Mouse (Mus musculus) forebrain, embryonic 11.5 days (tissue): ENCODE measurements around the gene Tmprss11c. TPM values are rescaled to one million over a fixed set of nuclear protein-coding genes. Genes with fewer than 3 reads are reported as not detected.

Experiments
- ATAC-seq: fragments of 200-750 bp; cut with Nextera tagmentation; replicated peaks from 2 replicates; pipeline ENCODE4 v1.8.0; 2017; ENCODE audit warnings: moderate TSS enrichment; ENCODE audit not compliant: low FRiP score
- DNase-seq: peaks from one replicate; pipeline ENCODE4 v3.0.0-alpha.2; 2017; ENCODE audit warnings: low spot score
- H3K27ac ChIP-seq: fragments of 300-500 bp; sonication (generic); 2 replicates; pipeline ENCODE4 v1.5.1; 2014; ENCODE audit warnings: low read depth, low read length
- H3K27me3 ChIP-seq: fragments of 300-500 bp; sonication (generic); 2 replicates; pipeline ENCODE4 v1.6.1; 2014; ENCODE audit warnings: mild to moderate bottlenecking, low read length, mixed read lengths; ENCODE audit not compliant: control insufficient read depth, insufficient read depth
- H3K36me3 ChIP-seq: fragments of 300-500 bp; sonication (generic); 2 replicates; pipeline ENCODE4 v1.6.1; 2014; ENCODE audit warnings: mild to moderate bottlenecking, low read length, moderate library complexity, mixed read lengths; ENCODE audit not compliant: control insufficient read depth, insufficient read depth
- H3K4me1 ChIP-seq: fragments of 300-500 bp; sonication (generic); replicated peaks from 2 replicates; pipeline ENCODE4 v1.6.1; 2014; ENCODE audit warnings: low read length, mixed read lengths; ENCODE audit not compliant: control insufficient read depth, insufficient read depth
- H3K4me2 ChIP-seq: fragments of 300-500 bp; sonication (generic); 2 replicates; pipeline ENCODE4 v1.6.1; 2014; ENCODE audit warnings: low read depth, mild to moderate bottlenecking, low read length, moderate library complexity, mixed read lengths; ENCODE audit not compliant: severe bottlenecking
- H3K4me3 ChIP-seq: fragments of 300-500 bp; sonication (generic); 2 replicates; pipeline ENCODE4 v1.5.1; 2014; ENCODE audit warnings: low read depth, low read length
- H3K9ac ChIP-seq: fragments of 300-500 bp; sonication (generic); 2 replicates; pipeline ENCODE4 v1.6.1; 2014; ENCODE audit warnings: low read length
- H3K9me3 ChIP-seq: fragments of 300-500 bp; sonication (generic); 2 replicates; pipeline ENCODE4 v1.6.1; 2016; ENCODE audit warnings: low read length, mixed read lengths; ENCODE audit not compliant: control insufficient read depth
- WGBS: fragments of 180-500 bp; shearing (Covaris S2); extraction: QIAGEN DNeasy Blood & Tissue Kit; methylation state at CpG from one replicate; pipeline ENCODE4 v1.1.7; 2014; 5-methylcytosine and 5-hydroxymethylcytosine counted together
- polyA plus RNA-seq: library from polyadenylated mRNA; unstranded; fragments of >200 nt; fragmentation: Nextera tagmentation; extraction: Ambion mirVana; gene quantifications from 2 replicates; pipeline ENCODE4 v1.2.1, GENCODE M21; 2014

The Tmprss11c gene
- polyA plus RNA-seq, 1 experiment from 2014 or later = not detected

- 93% methylated on average over 10 of the region's 10 CpGs for WGBS
- H3K27ac ChIP-seq = no peak within 1 kb of the TSS
- no peaks in the 10 kb centered on the region for H3K36me3 ChIP-seq
- H3K4me1 ChIP-seq = no peaks in the 10 kb centered on the region
- H3K4me2 ChIP-seq = no peak within 1 kb of the TSS
- H3K9ac ChIP-seq = no peak within 1 kb of the TSS
- no peak for ATAC-seq
- H3K27me3 ChIP-seq = no peaks in the 10 kb centered on the region
- no peak within 1 kb of the TSS for H3K4me3 ChIP-seq
- H3K9me3 ChIP-seq = no peaks in the 10 kb centered on the region
- no peak for DNase-seq
Measured at GRCm38 (mm10) chr5:86197801-86198200, 91.3 kb downstream of the Tmprss11c start, which contains the start of gene Gnrhr. TSS of gene Gnrhr (minus strand) at chr5:86197901.

- no peaks in the 10 kb centered on the region for H3K4me1 ChIP-seq
- no peak overlapping the region for H3K4me2 ChIP-seq
- H3K4me3 ChIP-seq = no peak overlapping the region
- H3K9ac ChIP-seq = no peak overlapping the region
- DNase-seq (no peak), ATAC-seq (0 out of 2 replicates have a peak, but pooled peaks have one; percentile 40)
- 25% methylated on average over 4 of the region's 4 CpGs for WGBS
- no peaks in the 10 kb centered on the region for H3K36me3 ChIP-seq
- H3K27me3 ChIP-seq = no peaks in the 10 kb centered on the region
- H3K9me3 ChIP-seq = no peaks in the 10 kb centered on the region
- no peak overlapping the region for H3K27ac ChIP-seq
Measured at GRCm38 (mm10) chr5:86191356-86191755, 97.8 kb downstream of the Tmprss11c start.

GRCm38 (mm10) chr5:86190770-86191169 is 98.3 kb downstream of the Tmprss11c start:
- Histone ChIP-seq H3K4me2 (no peak overlapping the region), H3K27ac (no peak overlapping the region), H3K9me3 (no peaks in the 10 kb centered on the region), H3K27me3 (no peaks in the 10 kb centered on the region), H3K36me3 (no peaks in the 10 kb centered on the region), H3K4me1 (no peaks in the 10 kb centered on the region), H3K4me3 (no peak overlapping the region), H3K9ac (no peak overlapping the region)
- 21% methylated on average over 5 of the region's 5 CpGs for WGBS
- ATAC-seq (no peak; the same call in 1 of the 2 replicates), DNase-seq (no peak)

- Histone ChIP-seq H3K27ac (no peak overlapping the region), H3K27me3 (no peaks in the 10 kb centered on the region), H3K9me3 (no peaks in the 10 kb centered on the region), H3K9ac (no peak overlapping the region), H3K4me1 (no peaks in the 10 kb centered on the region), H3K4me3 (no peak overlapping the region), H3K36me3 (no peaks in the 10 kb centered on the region), H3K4me2 (no peak overlapping the region)
- 49% methylated on average over 15 of the region's 15 CpGs for WGBS
- no peak for ATAC-seq
- no peak for DNase-seq
Measured at GRCm38 (mm10) chr5:86190290-86190689, 98.8 kb downstream of the Tmprss11c start.

- 84% methylated on average over 6 of the region's 6 CpGs for WGBS
- H3K9ac ChIP-seq = no peak overlapping the region
- no peaks in the 10 kb centered on the region for H3K27me3 ChIP-seq
- no peaks in the 10 kb centered on the region for H3K9me3 ChIP-seq
- ATAC-seq (no peak), DNase-seq (no peak)
- no peaks in the 10 kb centered on the region for H3K36me3 ChIP-seq
- no peak overlapping the region for H3K27ac ChIP-seq
- no peaks in the 10 kb centered on the region for H3K4me1 ChIP-seq
- no peak overlapping the region for H3K4me2 ChIP-seq
- no peak overlapping the region for H3K4me3 ChIP-seq
Measured at GRCm38 (mm10) chr5:86187441-86187840, 101.7 kb downstream of the Tmprss11c start.

Other genes starting within 250 kb of the Tmprss11c start
- gene Cenpc1, start 223.7 kb downstream of the Tmprss11c start, polyA plus RNA-seq = 45.5 and 48.7 TPM in 2 replicates
- 0.20 TPM in 2 replicates for gene Stap1, start 217.6 kb downstream of the Tmprss11c start, polyA plus RNA-seq
- gene Uba6, start 116.5 kb downstream of the Tmprss11c start, polyA plus RNA-seq = 22.6 and 24.5 TPM in 2 replicates
- not detected in 2 replicates for gene Gnrhr, start 91.4 kb downstream of the Tmprss11c start, polyA plus RNA-seq
- gene Tmprss11d, start 84.1 kb upstream of the Tmprss11c start, polyA plus RNA-seq = not detected in 2 replicates
- not detected in 2 replicates for gene Tmprss11a, start 179.7 kb upstream of the Tmprss11c start, polyA plus RNA-seq
- not detected in 2 replicates for gene Tmprss11g, start 229.3 kb upstream of the Tmprss11c start, polyA plus RNA-seq